Mouse (Mus musculus) frontal cortex, postnatal 14 days (tissue): ENCODE measurements at regions not wholly inside any gene's neighbourhood (a gene's known extent, or its start where the extent isn't known, plus 50 kb on each side); places are given as distances from the start of the nearest gene placed in this dataset.

Source experiments
- DNase-seq, 2 experiments: peaks; one replicate each; pipeline ENCODE4 v3.0.0; 2022; ENCODE audit warnings: low spot score in 2 of 2

- no peak for DNase-seq
These were observed 144.7 kb upstream of the Cnot2 start for GRCm38 (mm10) chr10:116726031-116726430.

- no peak for DNase-seq
These were observed 140.7 kb upstream of the Cnot2 start for GRCm38 (mm10) chr10:116721986-116722385.

DNA sequence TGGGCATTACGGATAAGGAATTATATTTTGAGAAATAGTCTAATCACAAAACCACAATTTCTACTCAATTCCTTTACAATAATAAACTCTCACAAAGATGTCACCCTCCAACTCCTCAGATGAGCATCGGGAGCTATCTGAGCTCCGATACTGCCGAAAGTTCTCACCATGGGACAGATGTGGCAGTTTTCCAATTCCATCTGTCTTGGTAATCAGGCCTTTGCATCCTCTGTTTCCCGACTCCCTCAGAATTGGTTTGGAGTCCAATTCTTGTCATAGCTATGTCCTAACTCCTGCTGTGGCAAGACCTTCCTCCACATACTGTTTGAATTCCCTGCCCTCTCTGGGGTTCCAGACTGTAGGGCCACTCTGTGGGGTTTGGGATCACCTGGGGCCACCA is 138.3 kb upstream of the Cnot2 start:
- no peak for DNase-seq

- DNase-seq, result no peak
These were observed 136.7 kb upstream of the Cnot2 start for GRCm38 (mm10) chr10:116717961-116718360.

DNA sequence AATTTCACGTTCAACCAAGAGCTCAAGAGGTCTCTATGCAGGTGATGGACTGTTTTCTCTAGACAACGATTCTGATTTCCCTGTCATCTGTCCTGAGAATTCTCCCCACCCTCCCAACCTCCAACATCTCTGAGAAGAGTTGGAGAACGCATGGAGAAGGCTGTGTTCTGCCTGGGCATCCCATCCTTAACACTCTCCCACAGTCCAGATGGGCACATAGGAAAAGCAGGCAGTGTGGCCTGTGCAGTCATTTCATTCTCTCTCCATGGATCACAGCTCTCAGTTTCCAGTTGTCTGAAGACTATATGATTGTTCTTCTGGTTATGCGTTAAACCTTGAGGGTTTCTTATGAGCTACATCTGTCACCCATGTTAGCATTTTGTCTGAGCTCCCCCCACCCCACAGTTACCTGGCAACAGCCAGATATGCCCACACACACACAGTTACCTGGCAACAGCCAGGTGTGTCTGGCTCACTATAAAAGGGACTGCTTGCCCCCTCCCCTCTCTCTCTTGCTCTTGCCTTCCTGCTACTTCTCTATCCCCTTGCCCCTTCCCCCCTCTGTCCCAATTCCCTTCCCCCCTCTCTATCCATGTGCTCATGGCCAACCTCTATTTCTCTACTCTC is 135.8 kb upstream of the Cnot2 start:
- DNase-seq, result no peak

DNA sequence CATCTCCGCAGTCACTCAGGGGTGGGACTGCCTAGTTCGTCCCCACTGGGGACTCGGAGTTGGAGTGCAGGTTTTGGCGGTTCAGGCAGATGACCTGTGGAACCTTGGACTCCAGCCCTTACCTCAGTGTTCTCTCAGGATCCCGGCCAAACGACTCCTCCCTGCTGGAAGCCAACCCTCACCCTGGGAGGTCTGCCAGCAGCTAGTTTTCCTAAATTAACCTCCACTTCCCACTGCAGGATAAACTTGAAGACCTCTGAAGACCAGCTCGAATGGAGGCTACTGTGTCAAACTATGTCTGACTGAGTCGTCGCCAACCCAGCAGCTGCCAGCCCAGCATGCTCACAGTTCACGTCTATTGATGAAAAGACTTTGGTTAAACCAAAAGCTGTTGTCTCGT is 132.1 kb upstream of the Cnot2 start:
- DNase-seq, result no peak

GRCm38 (mm10) chr10:116707025-116707424 is 125.7 kb upstream of the Cnot2 start:
- DNase-seq, result no peak

DNA sequence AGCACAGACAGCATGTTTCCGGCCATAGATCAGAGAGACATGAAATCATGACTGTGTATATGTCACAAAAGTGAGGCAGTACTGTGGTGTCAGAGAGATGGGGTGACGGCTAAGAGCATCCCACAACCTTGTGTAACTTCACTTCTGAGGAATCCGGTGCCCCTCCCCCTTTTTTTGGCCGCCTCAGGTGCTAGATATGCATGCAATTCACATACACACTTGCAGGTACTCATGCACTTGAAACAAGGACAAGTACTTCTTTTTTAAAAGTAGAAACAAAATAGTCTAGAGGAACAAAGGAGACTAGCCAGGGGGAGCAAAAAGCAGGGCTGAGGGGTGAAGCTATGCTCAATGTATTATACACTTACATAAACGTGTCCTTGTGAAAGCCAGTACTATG is 120.0 kb upstream of the Cnot2 start:
- DNase-seq, result no peak

DNA sequence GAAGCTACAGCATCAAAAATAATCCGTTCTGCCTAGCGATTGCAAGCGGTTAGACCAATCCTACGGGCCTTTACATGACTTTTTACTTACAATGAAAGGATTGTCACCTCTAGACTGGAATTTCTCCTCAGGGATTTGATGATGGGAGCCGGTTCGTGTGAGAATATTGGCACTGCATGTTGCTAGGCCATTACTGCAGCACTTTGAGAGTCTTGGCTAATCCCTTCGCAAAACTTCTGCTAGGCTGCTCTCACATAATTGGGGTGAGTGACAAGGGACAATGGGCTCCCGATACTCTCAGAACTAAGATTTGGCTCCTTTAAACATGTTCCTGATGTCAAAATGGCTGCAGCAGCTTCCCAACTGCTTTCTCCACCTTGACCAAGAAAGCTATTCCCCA is 118.4 kb upstream of the Cnot2 start:
- DNase-seq, result no peak

GRCm38 (mm10) chr10:116697628-116698316 is 116.5 kb upstream of the Cnot2 start:
- DNase-seq, result no peak

DNA sequence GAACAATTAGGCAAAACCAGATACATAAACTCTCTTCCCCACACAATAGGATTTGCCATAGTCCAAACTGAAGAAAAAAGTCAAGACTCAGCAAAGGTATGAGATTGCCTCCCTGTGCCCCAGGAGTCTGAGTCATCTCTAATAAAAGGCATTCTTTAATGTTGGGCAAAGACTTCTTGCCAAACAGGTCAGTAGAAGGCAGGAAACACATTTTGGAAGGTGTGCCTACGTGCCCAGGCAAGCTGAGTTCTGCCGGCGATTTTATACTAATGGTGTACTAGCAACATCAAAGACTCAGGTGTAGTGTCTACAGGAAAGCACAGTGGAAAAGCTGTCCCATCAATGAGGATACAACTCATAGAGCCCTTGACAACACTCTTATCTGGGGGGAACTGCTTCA is 112.5 kb upstream of the Cnot2 start:
- DNase-seq, result no peak

DNA sequence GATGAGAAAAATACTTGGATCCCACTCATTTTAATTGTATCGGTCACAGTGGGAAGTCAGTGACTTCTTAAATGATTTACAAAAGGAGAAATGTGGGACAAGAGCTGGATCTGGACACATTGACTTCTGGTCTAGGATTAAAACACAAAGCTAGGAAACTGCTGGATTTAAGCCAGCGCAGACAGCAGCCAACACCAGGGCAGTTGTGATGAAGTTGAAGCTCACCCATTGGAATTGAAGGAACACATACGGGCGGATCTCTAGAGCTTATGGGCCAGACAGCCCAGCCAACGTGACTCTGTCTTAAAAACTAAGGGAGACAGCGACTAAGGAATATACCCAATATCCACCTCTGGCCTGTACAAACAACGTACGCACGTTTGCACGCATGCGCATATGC is 105.4 kb upstream of the Cnot2 start:
- DNase-seq, result no peak

DNA sequence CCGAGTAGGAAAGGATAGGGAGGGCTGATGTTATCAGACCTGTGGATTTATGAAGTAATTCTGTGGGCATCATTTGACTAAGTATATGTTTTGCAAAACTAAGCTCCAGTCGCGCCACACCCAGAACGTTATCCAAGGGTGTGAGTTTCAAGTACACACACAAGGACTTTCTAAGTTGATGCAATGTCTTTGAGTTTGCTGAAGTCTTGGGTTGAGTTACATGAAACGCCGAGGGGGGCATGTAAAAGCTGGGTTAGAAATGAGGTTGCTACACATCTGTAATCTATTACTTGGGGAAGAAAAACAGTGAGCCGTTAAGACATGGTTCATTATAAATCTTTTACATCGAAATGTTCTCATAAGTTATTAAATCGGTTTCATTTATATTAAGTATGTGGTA is 102.1 kb upstream of the Cnot2 start:
- no peak for DNase-seq

- DNase-seq, result no peak
These were observed 97.8 kb upstream of the Cnot2 start for GRCm38 (mm10) chr10:116678950-116679735.

GRCm38 (mm10) chr10:116677949-116678348 is 96.6 kb upstream of the Cnot2 start:
- no peak for DNase-seq

- no peak for DNase-seq
These were observed 93.9 kb upstream of the Cnot2 start for GRCm38 (mm10) chr10:116675171-116675570.

DNA sequence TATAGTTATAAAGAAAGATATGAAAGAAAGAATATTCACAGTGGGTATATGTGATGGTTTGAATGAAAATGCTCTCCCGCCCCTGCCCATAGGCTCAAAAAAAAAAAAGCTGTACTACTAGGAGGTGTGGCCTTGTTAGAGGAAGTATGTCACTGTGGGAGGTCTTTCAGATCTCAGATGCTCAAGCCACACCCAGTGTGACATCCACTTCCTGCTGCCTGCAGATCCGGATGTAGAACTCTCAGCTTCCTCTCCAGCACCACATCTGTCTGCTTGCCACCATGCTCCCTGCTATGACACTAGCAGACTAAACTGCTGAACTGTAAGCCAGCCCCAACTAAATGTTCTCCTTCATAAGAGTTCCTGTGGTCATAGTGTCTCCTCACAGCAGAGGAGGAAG is 93.0 kb upstream of the Cnot2 start:
- DNase-seq, result no peak

- no peak for DNase-seq
These were observed 77.1 kb upstream of the Cnot2 start for GRCm38 (mm10) chr10:116658162-116658962.

- DNase-seq, result no peak
These were observed 74.6 kb upstream of the Cnot2 start for GRCm38 (mm10) chr10:116655891-116656290.

GRCm38 (mm10) chr10:116655018-116655807 is 73.9 kb upstream of the Cnot2 start:
- no peak for DNase-seq

DNA sequence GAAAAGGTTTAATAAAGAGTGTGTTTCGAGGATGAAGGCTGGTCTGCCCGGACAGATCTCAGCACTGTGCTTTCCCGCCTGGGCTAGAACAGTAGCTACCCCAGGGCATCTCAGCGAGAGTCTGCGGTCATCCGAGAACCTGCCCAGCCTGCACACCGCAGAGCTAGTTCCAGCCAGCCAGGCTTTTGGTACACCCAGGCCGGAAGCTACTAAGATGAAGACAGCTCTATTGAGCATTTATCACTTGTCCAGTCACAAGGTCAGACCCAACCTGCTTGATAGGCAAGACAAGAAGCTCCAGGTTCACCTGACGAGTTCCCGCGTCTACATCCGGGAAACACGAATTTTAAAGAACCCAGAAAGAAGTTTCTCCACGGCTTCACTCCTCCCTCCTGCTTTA is 72.8 kb upstream of the Cnot2 start:
- DNase-seq, result no peak
